Mouse (Mus musculus) thymus, adult 2 months (tissue): Measurements from ENCODE around the gene Rest. TPM values are rescaled to one million over a fixed set of nuclear protein-coding genes. Genes with fewer than 3 reads are reported as not detected.

Source experiments
- DNase-seq: peaks from one replicate; pipeline ENCODE4 v3.0.0; 2021
- H3K27ac ChIP-seq: fragments of 200-500 bp; 2 replicates; pipeline ENCODE4 v1.5.1; 2012; ENCODE audit warnings: low read length, control low read depth; ENCODE audit not compliant: control insufficient read depth, insufficient read depth
- H3K27me3 ChIP-seq: fragments of 200-500 bp; 2 replicates; pipeline ENCODE4 v1.6.1; 2012; ENCODE audit warnings: mild to moderate bottlenecking, low read length, moderate library complexity, mixed read lengths; ENCODE audit not compliant: control insufficient read depth, insufficient read depth
- H3K36me3 ChIP-seq: fragments of 200-500 bp; 2 replicates; pipeline ENCODE4 v1.6.1; 2012; ENCODE audit warnings: mild to moderate bottlenecking, low read length, moderate library complexity; ENCODE audit not compliant: control insufficient read depth, insufficient read depth
- H3K4me1 ChIP-seq: fragments of 200-500 bp; replicated peaks from 2 replicates; pipeline ENCODE4 v1.6.1; 2012; ENCODE audit warnings: low read length; ENCODE audit not compliant: control insufficient read depth, insufficient read depth
- H3K4me3 ChIP-seq: fragments of 200-500 bp; 2 replicates; pipeline ENCODE4 v1.5.1; 2012; ENCODE audit warnings: mild to moderate bottlenecking, low read length, control low read depth, moderate library complexity; ENCODE audit not compliant: control insufficient read depth, insufficient read depth
- CTCF ChIP-seq: fragments of 200-500 bp; IDR thresholded peaks from 2 replicates; pipeline ENCODE4 v1.5.1; 2012; ENCODE audit warnings: mild to moderate bottlenecking, control low read depth, low read length, moderate library complexity, borderline replicate concordance; ENCODE audit not compliant: control insufficient read depth, poor library complexity, insufficient read depth; ENCODE audit errors: extremely low read depth
- POLR2A ChIP-seq: fragments of 200-500 bp; IDR thresholded peaks from 2 replicates; pipeline ENCODE4 v1.6.1; 2012; ENCODE audit warnings: mild to moderate bottlenecking, low read length, control low read depth, moderate library complexity; ENCODE audit not compliant: control insufficient read depth, poor library complexity, insufficient read depth; ENCODE audit errors: extremely low read depth
- WGBS: fragments of 180-500 bp; shearing (Covaris S2); methylation state at CpG from one replicate; pipeline ENCODE4 v1.1.7; 2018; 5-methylcytosine and 5-hydroxymethylcytosine counted together
- polyA plus RNA-seq: library from polyadenylated mRNA; depleted of rRNA; stranded (reverse); fragments of >200 nt; gene quantifications from 2 replicates; pipeline ENCODE4 v1.2.3, GENCODE M21; 2012

Rest gene
- polyA plus RNA-seq, 1 experiment, result 14.0 TPM

GRCm38 (mm10) chr5:77307821-77308553, 42.7 kb downstream of the Rest start:
- TF ChIP-seq CTCF (no peak), POLR2A (no peak)
- H3K36me3 ChIP-seq, result peaks cover 10% of the 10 kb centered on the region; the same call in 1 of the 2 replicates
- WGBS, result 95% methylated on average over 5 of the region's 5 CpGs
- no peak overlapping the region for H3K4me3 ChIP-seq
- DNase-seq, result no peak
- no peaks in the 10 kb centered on the region for H3K27me3 ChIP-seq
- peaks cover 15% of the 10 kb centered on the region for H3K4me1 ChIP-seq
- H3K27ac ChIP-seq, result no peak overlapping the region

GRCm38 (mm10) chr5:77309051-77309906, 44.0 kb downstream of the Rest start:
- no peak for DNase-seq
- under 1% methylated on average over 76 of the region's 76 CpGs for WGBS

GRCm38 (mm10) chr5:77309924-77310772, 44.9 kb downstream of the Rest start, which contains the start of the genes Noa1 and Polr2b:
Gene Noa1, minus strand, starts transcription at chr5:77310084.
Gene Polr2b, plus strand, starts transcription at chr5:77310147.
- no peaks in the 10 kb centered on the region for H3K27me3 ChIP-seq
- H3K27ac ChIP-seq, result peak within 1 kb of the TSS; percentile 78
- peaks cover 17% of the 10 kb centered on the region for H3K36me3 ChIP-seq
- TF ChIP-seq CTCF, result peak; percentile 22; the same call in 1 of the 2 replicates
- peak; percentile 69 for TF ChIP-seq POLR2A
- peaks cover 15% of the 10 kb centered on the region for H3K4me1 ChIP-seq
- DNase-seq, result peak; percentile 98
- WGBS, result under 1% methylated on average over 85 of the region's 85 CpGs
- H3K4me3 ChIP-seq, result peak within 1 kb of the TSS; percentile 76

More at GRCm38 (mm10) chr5:77309051-77309906, 44.0 kb downstream of the Rest start:
- TF ChIP-seq POLR2A, result no peak
- TF ChIP-seq CTCF, result no peak
- Histone ChIP-seq H3K27ac (no peak overlapping the region), H3K27me3 (no peaks in the 10 kb centered on the region), H3K4me3 (peak overlapping the region; percentile 76), H3K4me1 (peaks cover 15% of the 10 kb centered on the region), H3K36me3 (peaks cover 11% of the 10 kb centered on the region; the same call in 1 of the 2 replicates)

- no peak for DNase-seq
- Histone ChIP-seq H3K4me1 (peaks cover 4% of the 10 kb centered on the region), H3K36me3 (peaks cover 21% of the 10 kb centered on the region), H3K27ac (no peak overlapping the region), H3K4me3 (no peak overlapping the region), H3K27me3 (no peaks in the 10 kb centered on the region)
- 95% methylated on average over 4 of the region's 4 CpGs for whole genome bisulfite sequencing
- TF ChIP-seq CTCF (no peak), POLR2A (no peak)
Observed at GRCm38 (mm10) chr5:77314206-77314605, 48.9 kb downstream of the Rest start.

GRCm38 (mm10) chr5:77314986-77315385, 49.7 kb downstream of the Rest start:
- TF ChIP-seq POLR2A (no peak), CTCF (no peak)
- H3K4me3 ChIP-seq, result no peak overlapping the region
- H3K27ac ChIP-seq, result no peak overlapping the region
- WGBS, result 94% methylated on average over 6 of the region's 6 CpGs
- H3K4me1 ChIP-seq, result peaks cover 3% of the 10 kb centered on the region
- peaks cover 25% of the 10 kb centered on the region for H3K36me3 ChIP-seq
- DNase-seq, result no peak
- H3K27me3 ChIP-seq, result no peaks in the 10 kb centered on the region

- H3K36me3 ChIP-seq, result peaks cover 92% of the 10 kb centered on the region
- no peak overlapping the region for H3K27ac ChIP-seq
- H3K4me1 ChIP-seq, result no peaks in the 10 kb centered on the region
- no peak overlapping the region for H3K4me3 ChIP-seq
- no peak for DNase-seq
- WGBS, result 93% methylated on average over 1 of the region's 1 CpGs
- TF ChIP-seq CTCF (no peak), POLR2A (no peak)
- H3K27me3 ChIP-seq, result no peaks in the 10 kb centered on the region
Observed at GRCm38 (mm10) chr5:77324936-77325335, 59.6 kb downstream of the Rest start.
